ENCODE assay signal across 7 mouse cellular contexts in genomic region chr2:91070076-91070800, GRCm38 (mm10). TPM values are rescaled to one million over a fixed set of nuclear protein-coding genes. Genes with fewer than 3 reads are reported as not detected.
A peak's percentile ranks its signal among the peaks of the same experiment; 100 is the strongest.
DNase-seq lines count a peak whose midpoint lies in the region; ATAC-seq lines count a peak whose summit lies in the region.

Gene Slc39a13, minus strand, starts transcription at chr2:91070417.

- peaks cover 11% of the 10 kb centered on the region; the same call in 1 of the 2 replicates for H3K36me3 ChIP-seq in intestine, embryonic 15.5 days
- H3K36me3 ChIP-seq in midbrain, embryonic 10.5 days = peaks cover 17% of the 10 kb centered on the region

- no peaks in the 10 kb centered on the region for H3K27me3 ChIP-seq in intestine, embryonic 15.5 days (replicated peaks)
- H3K27me3 ChIP-seq in midbrain, embryonic 10.5 days (ENCODE audit: low read depth, poor library complexity, severe bottlenecking) = 0 out of 2 replicates have a peak, but pooled peaks cover 5% of the 10 kb centered on the region

- no peaks in the 10 kb centered on the region for H3K9me3 ChIP-seq in intestine, embryonic 15.5 days
- no peaks in the 10 kb centered on the region for H3K9me3 ChIP-seq in midbrain, embryonic 10.5 days (replicated peaks)

- peak within 1 kb of the TSS; percentile 54 for H3K9ac ChIP-seq in intestine, embryonic 15.5 days

- intact Hi-C loops in gastrocnemius, postnatal 36 days (cut with DNase I) = loop anchor here (1.0 kb wide), 1 partner anchor 31 kb away; no protein-coding TSS in a partner anchor
- intact Hi-C loops in left cerebral cortex, postnatal 25 days (cut with DNase I) = loop anchor here (1.0 kb wide), 1 partner anchor 31 kb away; no protein-coding TSS in a partner anchor

- peak; percentile 98 to 99 for DNase-seq in adrenal gland, adult 18-20 months (ENCODE audit: low spot score in 2 of 2)
- peak; percentile 95 for DNase-seq in embryo, embryonic 11 days
- peak; percentile 95 to 99 for DNase-seq in gastrocnemius, postnatal 36 days
- DNase-seq in left cerebral cortex, postnatal 25 days (ENCODE audit: low spot score in 2 of 2) = peak; percentile 97
- peak; percentile 95 for DNase-seq in midbrain, embryonic 10.5 days (ENCODE audit: low spot score)
- DNase-seq in right cerebral cortex, postnatal 4 days = peak; percentile 96

- peaks cover 19% of the 10 kb centered on the region for H3K4me1 ChIP-seq in intestine, embryonic 15.5 days (replicated peaks)
- peaks cover 35% of the 10 kb centered on the region for H3K4me1 ChIP-seq in midbrain, embryonic 10.5 days

- peak within 1 kb of the TSS; percentile 86 for H3K27ac ChIP-seq in intestine, embryonic 15.5 days
- H3K27ac ChIP-seq in midbrain, embryonic 10.5 days (replicated peaks) = peak within 1 kb of the TSS; percentile 88

- peak within 1 kb of the TSS; percentile 76 for H3K4me2 ChIP-seq in intestine, embryonic 15.5 days (replicated peaks)

- under 1% methylated on average over 68 of the region's 69 CpGs for WGBS in intestine, embryonic 15.5 days
- WGBS in midbrain, embryonic 10.5 days = under 1% methylated on average over 69 of the region's 69 CpGs

- ATAC-seq in intestine, embryonic 15.5 days = peak; percentile 98

- H3K4me3 ChIP-seq in intestine, embryonic 15.5 days (replicated peaks) = peak within 1 kb of the TSS; percentile 61
- H3K4me3 ChIP-seq in midbrain, embryonic 10.5 days = peak within 1 kb of the TSS; percentile 65

RNA-seq across cellular contexts. Expression of gene Slc39a13, which starts in this region (rescaled TPM):
- total RNA-seq in adrenal gland, adult 18-20 months (2021) = 10 to 100 TPM; 25.1 to 30.4 TPM
- total RNA-seq in gastrocnemius, postnatal 36 days (2021) = 10 to 100 TPM; 21.1 to 21.7 TPM
- 26.5 and 32.4 TPM in 2 replicates for polyA plus RNA-seq in intestine, embryonic 15.5 days (2015; fragmentation: Nextera tagmentation; extraction: Ambion mirVana)
- total RNA-seq in left cerebral cortex, postnatal 25 days (2021) = 10 to 100 TPM; 25.1 to 29.4 TPM
- 20.5 and 26.3 TPM in 2 replicates for polyA plus RNA-seq in midbrain, embryonic 10.5 days (2016; fragmentation: Nextera tagmentation; extraction: Ambion mirVana)

Comparison
In these comparisons a context has a peak if more than half of its experiments do, and no peak if none do; other contexts are left out.
1. Peak in every context shown above with its lines: DNase-seq, ATAC-seq, H3K4me3 ChIP-seq and H3K27ac ChIP-seq.